Mouse (Mus musculus) CH12.LX (cell line): ENCODE measurements around the gene Hmgcll1. TPM values are rescaled to one million over a fixed set of nuclear protein-coding genes. Genes with fewer than 3 reads are reported as not detected.

Experiments used
- DNase-seq: peaks from one replicate; pipeline ENCODE4 v3.0.0-alpha.2; 2013; ENCODE audit errors: extremely low read depth
- H3K27ac ChIP-seq: 2 replicates; pipeline ENCODE4 v1.5.1; 2012; ENCODE audit warnings: low read depth, mild to moderate bottlenecking, control low read depth, moderate library complexity; ENCODE audit not compliant: insufficient read depth
- H3K27me3 ChIP-seq: replicated peaks from 2 replicates; pipeline ENCODE3; 2012; ENCODE audit warnings: inconsistent platforms
- H3K36me3 ChIP-seq, 2 experiments: replicated peaks in 1 of 2; 2 replicates each; pipeline versions ENCODE3 to v1.6.1; 2012; ENCODE audit warnings: inconsistent platforms in 1 of 2, low read length in 1 of 2, mild to moderate bottlenecking in 1 of 2, mixed read lengths in 1 of 2, moderate library complexity in 1 of 2; ENCODE audit not compliant: control insufficient read depth in 1 of 2, insufficient read depth in 1 of 2
- H3K4me1 ChIP-seq, 2 experiments: 2 replicates each; pipeline ENCODE4 v1.6.1; 2012; ENCODE audit warnings: inconsistent platforms in 1 of 2, moderate library complexity in 1 of 2; ENCODE audit not compliant: insufficient read depth in 2 of 2, control insufficient read depth in 1 of 2
- H3K4me2 ChIP-seq: 2 replicates; pipeline ENCODE4 v1.6.1; 2012; ENCODE audit warnings: low read depth, mild to moderate bottlenecking, control low read depth; ENCODE audit not compliant: poor library complexity, insufficient read depth, severe bottlenecking
- H3K4me3 ChIP-seq, 3 experiments: fragments of 150-350 bp in 1 of 3; sonication (generic) in 1 of 3; replicated peaks in 1 of 3; 2 replicates each; pipeline versions ENCODE3 to v1.5.1; 2011 to 2012; ENCODE audit warnings: low read depth in 2 of 3, low read length in 2 of 3, mild to moderate bottlenecking in 2 of 3, moderate library complexity in 2 of 3, control low read depth in 1 of 3, improper control_type of control experiment in 1 of 3, inconsistent platforms in 1 of 3, mixed read lengths in 1 of 3; ENCODE audit not compliant: poor library complexity in 1 of 3
- H3K79me2 ChIP-seq: replicated peaks from 2 replicates; pipeline ENCODE4 v1.6.1; 2012; ENCODE audit warnings: mild to moderate bottlenecking, moderate library complexity; ENCODE audit not compliant: control insufficient read depth, poor library complexity, insufficient read depth, severe bottlenecking; ENCODE audit errors: extremely low read depth
- H3K9ac ChIP-seq: 2 replicates; pipeline ENCODE4 v1.6.1; 2012; ENCODE audit warnings: low read depth, mild to moderate bottlenecking, control low read depth, moderate library complexity; ENCODE audit not compliant: insufficient read depth
- H3K9me3 ChIP-seq: replicated peaks from 2 replicates; pipeline ENCODE3; 2012; ENCODE audit warnings: low read length, inconsistent platforms, mixed read lengths
- CHD2 ChIP-seq: IDR thresholded peaks from 2 replicates; pipeline ENCODE4 v1.6.1; 2011; ENCODE audit warnings: low read length, improper control_type of control experiment
- CTCF ChIP-seq, 2 experiments: IDR thresholded peaks in 1 of 2; conservative IDR thresholded peaks in 1 of 2; 2 replicates each; pipeline ENCODE4 v1.5.1; 2011 to 2012; ENCODE audit warnings: low read depth in 2 of 2, low read length in 2 of 2, improper control_type of control experiment in 1 of 2, inconsistent platforms in 1 of 2, mild to moderate bottlenecking in 1 of 2, moderate library complexity in 1 of 2
- E2F4 ChIP-seq: IDR thresholded peaks from 2 replicates; pipeline ENCODE4 v1.6.1; 2011; ENCODE audit warnings: low read depth, low read length, improper control_type of control experiment; ENCODE audit not compliant: insufficient replicate concordance
- ETS1 ChIP-seq: conservative IDR thresholded peaks from 2 replicates; pipeline ENCODE4 v1.6.1; 2012; ENCODE audit warnings: low read depth, mild to moderate bottlenecking, inconsistent platforms, low read length, improper control_type of control experiment, moderate library complexity
- JUN ChIP-seq: IDR thresholded peaks from 2 replicates; pipeline ENCODE4 v1.6.1; 2011; ENCODE audit warnings: low read depth, mild to moderate bottlenecking, low read length, improper control_type of control experiment, moderate library complexity; ENCODE audit not compliant: insufficient read depth
- JUND ChIP-seq: conservative IDR thresholded peaks from 2 replicates; pipeline ENCODE4 v1.6.1; 2011; ENCODE audit warnings: low read depth, low read length, improper control_type of control experiment
- KAT2A ChIP-seq: IDR thresholded peaks from 2 replicates; pipeline ENCODE4 v1.6.1; 2012; ENCODE audit warnings: low read length, improper control_type of control experiment, inconsistent platforms; ENCODE audit not compliant: insufficient replicate concordance
- MXI1 ChIP-seq: IDR thresholded peaks from 2 replicates; pipeline ENCODE4 v1.6.1; 2011; ENCODE audit warnings: mild to moderate bottlenecking, low read depth, low read length, improper control_type of control experiment
- MYC ChIP-seq: IDR thresholded peaks from 2 replicates; pipeline ENCODE4 v1.6.1; 2011; ENCODE audit warnings: low read depth, mild to moderate bottlenecking, improper control_type of control experiment, low read length
- PAX5 ChIP-seq: IDR thresholded peaks from 2 replicates; pipeline ENCODE4 v1.6.1; 2012; ENCODE audit warnings: low read length, inconsistent platforms, mixed read lengths
- POLR2A ChIP-seq: IDR thresholded peaks from 2 replicates; pipeline ENCODE4 v1.6.1; 2011; ENCODE audit warnings: low read depth, mild to moderate bottlenecking, improper control_type of control experiment, low read length
- RAD21 ChIP-seq: IDR thresholded peaks from 2 replicates; pipeline ENCODE4 v1.6.1; 2011; ENCODE audit warnings: low read depth, mild to moderate bottlenecking, low read length, improper control_type of control experiment, moderate library complexity
- SMC3 ChIP-seq: IDR thresholded peaks from 2 replicates; pipeline ENCODE4 v1.6.1; 2011; ENCODE audit warnings: low read depth, low read length, improper control_type of control experiment
- TCF12 ChIP-seq: IDR thresholded peaks from 2 replicates; pipeline ENCODE4 v1.6.1; 2014; ENCODE audit warnings: low read depth, mild to moderate bottlenecking, inconsistent platforms, low read length, improper control_type of control experiment
- UBTF ChIP-seq: IDR thresholded peaks from 2 replicates; pipeline ENCODE4 v1.6.1; 2012; ENCODE audit warnings: low read depth, mild to moderate bottlenecking, inconsistent platforms, low read length, improper control_type of control experiment, moderate library complexity
- USF1 ChIP-seq: IDR thresholded peaks from 2 replicates; pipeline ENCODE4 v1.6.1; 2014; ENCODE audit warnings: low read depth, mild to moderate bottlenecking, inconsistent platforms, low read length, improper control_type of control experiment
- ZC3H11A ChIP-seq: IDR thresholded peaks from 2 replicates; pipeline ENCODE4 v1.6.1; 2012; ENCODE audit warnings: low read depth, mild to moderate bottlenecking, inconsistent platforms, low read length, improper control_type of control experiment
- ZKSCAN1 ChIP-seq: IDR thresholded peaks from 2 replicates; pipeline ENCODE4 v1.6.1; 2012; ENCODE audit warnings: low read depth, inconsistent platforms, low read length, improper control_type of control experiment, borderline replicate concordance
- ZMIZ1 ChIP-seq: IDR thresholded peaks from 2 replicates; pipeline ENCODE4 v1.6.1; 2012; ENCODE audit warnings: low read depth, mild to moderate bottlenecking, inconsistent platforms, low read length, improper control_type of control experiment
- ZNF384 ChIP-seq: IDR thresholded peaks from 2 replicates; pipeline ENCODE4 v1.6.1; 2012; ENCODE audit warnings: low read depth, low read length, improper control_type of control experiment, inconsistent platforms
- dilution Hi-C: fragments of 300-500 bp; cut with MboI; formaldehyde crosslinking; loops from 2 replicates; pipeline ENCODE4 v1.14.3; 2020; ENCODE audit warnings: low sequenced_read_pairs; ENCODE audit not compliant: extremely low pct_unique_long_range_greater_than_20kb, extremely low pct_ligation_motif_present
- in situ Hi-C: fragments of 300-500 bp; cut with MboI; formaldehyde crosslinking; loops from 3 replicates; pipeline ENCODE4 v1.14.3; 2019; ENCODE audit warnings: low sequenced_read_pairs, low pct_ligation_motif_present, low pct_unique_long_range_greater_than_20kb, mixed read lengths
- polyA plus RNA-seq: library from polyadenylated mRNA; unstranded; fragments of >175 nt; gene quantifications from 2 replicates; pipeline ENCODE4 v1.2.1, GENCODE M21; 2012; ENCODE audit warnings: low read depth; ENCODE audit not compliant: insufficient read length
- total RNA-seq, 2 experiments: library from RNA; depleted of rRNA; stranded (reverse); fragments of 300-350 nt in 1 of 2; fragments of >200 nt in 1 of 2; gene quantifications; 2 replicates each; pipeline ENCODE4 v1.2.3; 2012 to 2014

Gene Hmgcll1
- total and polyA plus RNA-seq, 3 experiments = 0.08 to 0.12 TPM; not detected in 1

DNA sequence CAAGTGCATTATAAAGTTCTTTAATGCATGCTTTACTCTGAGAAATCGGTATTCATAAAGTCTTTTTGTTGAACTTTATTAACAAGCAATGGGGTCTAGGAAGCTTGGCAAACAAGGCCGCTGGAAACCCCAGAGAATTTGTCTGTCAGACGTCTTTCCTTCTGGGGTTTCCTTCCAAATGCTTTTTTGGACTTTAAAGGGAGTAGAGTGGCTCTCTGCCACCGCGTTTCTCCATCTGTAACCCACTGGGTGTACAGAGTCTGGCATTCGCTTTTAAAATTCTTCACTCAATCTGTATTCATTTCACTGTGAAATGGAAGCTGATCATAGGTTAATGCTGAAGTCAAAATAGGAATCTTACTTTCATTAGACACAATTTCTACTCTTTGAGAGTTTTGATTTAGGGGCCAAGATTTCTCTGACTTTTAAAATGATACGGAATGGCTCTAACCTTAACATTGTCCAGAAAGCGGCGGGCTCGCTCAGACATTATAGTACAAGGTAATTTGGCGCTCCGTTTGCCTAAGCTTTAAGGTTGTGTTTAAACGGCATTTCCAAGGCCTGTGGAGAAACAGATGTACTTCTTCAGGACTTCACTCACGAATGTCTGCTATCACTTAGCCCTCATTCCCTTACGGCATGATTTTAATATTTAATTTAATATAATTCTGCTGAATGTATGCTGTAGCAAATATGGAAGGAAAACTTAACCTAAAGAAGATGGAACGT is 15.0 kb downstream of the Hmgcll1 start:
- H3K4me2 ChIP-seq = no peak overlapping the region
- H3K79me2 ChIP-seq = no peaks in the 10 kb centered on the region
- in situ Hi-C loops (no loop called here), dilution Hi-C loops (no loop called here)
- TF ChIP-seq JUND = no peak
- no peak for TF ChIP-seq ZKSCAN1
- TF ChIP-seq JUN = no peak
- TF ChIP-seq CTCF (conservative IDR thresholded peaks at IDR 0.05 in 1 of 2, IDR thresholded peaks at IDR 0.05 in 1 of 2; ENCODE audit: low read depth in 2 of 2, low read length in 2 of 2) = no peak
- TF ChIP-seq CHD2 = no peak
- TF ChIP-seq MYC = no peak
- no peak for TF ChIP-seq ETS1
- no peak for TF ChIP-seq PAX5
- TF ChIP-seq SMC3 = no peak
- no peak for TF ChIP-seq RAD21
- TF ChIP-seq USF1 = no peak
- no peak for TF ChIP-seq ZMIZ1
- peaks cover 0 to 6% of the 10 kb centered on the region in 2 experiments; a peak in 2 of 4 replicates for H3K4me1 ChIP-seq
- no peak overlapping the region for H3K4me3 ChIP-seq
- no peak overlapping the region for H3K27ac ChIP-seq
- no peaks in the 10 kb centered on the region for H3K36me3 ChIP-seq
- no peak for DNase-seq
- H3K9ac ChIP-seq = no peak overlapping the region
- no peaks in the 10 kb centered on the region for H3K9me3 ChIP-seq
- no peaks in the 10 kb centered on the region for H3K27me3 ChIP-seq

DNA sequence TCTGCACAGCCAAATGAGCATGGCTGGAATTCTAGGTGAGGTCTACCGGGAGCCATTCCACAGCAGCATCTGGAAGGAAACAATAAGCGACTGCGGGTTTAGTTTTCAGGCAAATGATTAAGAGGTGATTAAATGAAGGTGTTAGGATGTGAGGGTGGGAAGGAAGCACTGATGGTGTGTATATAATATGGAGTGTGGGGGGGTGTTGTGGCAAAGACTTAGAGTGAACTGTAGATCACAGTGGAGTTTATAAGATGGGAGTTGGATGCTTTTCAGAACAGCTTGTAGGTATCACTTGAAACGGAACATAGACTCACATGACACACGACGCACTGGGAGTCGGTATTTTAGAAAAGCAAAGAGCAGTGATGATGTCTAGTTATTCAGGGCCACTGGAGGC is 20.4 kb downstream of the Hmgcll1 start:
- Histone ChIP-seq H3K79me2 (no peaks in the 10 kb centered on the region), H3K4me3 (no peak overlapping the region), H3K27ac (no peak overlapping the region), H3K9ac (no peak overlapping the region), H3K9me3 (no peaks in the 10 kb centered on the region), H3K27me3 (no peaks in the 10 kb centered on the region), H3K36me3 (no peaks in the 10 kb centered on the region), H3K4me2 (no peak overlapping the region), H3K4me1 (no peaks in the 10 kb centered on the region)
- in situ Hi-C loops = no loop called here
- no peak for TF ChIP-seq RAD21
- no peak for TF ChIP-seq CTCF (conservative IDR thresholded peaks at IDR 0.05 in 1 of 2, IDR thresholded peaks at IDR 0.05 in 1 of 2; ENCODE audit: low read depth in 2 of 2, low read length in 2 of 2)
- no peak for TF ChIP-seq ZC3H11A
- no peak for TF ChIP-seq MXI1
- no peak for TF ChIP-seq UBTF
- TF ChIP-seq POLR2A = no peak
- TF ChIP-seq E2F4 = no peak
- no peak for TF ChIP-seq ZKSCAN1
- no peak for TF ChIP-seq JUN
- TF ChIP-seq ZNF384 = no peak
- TF ChIP-seq SMC3 = no peak
- no peak for TF ChIP-seq KAT2A
- no peak for TF ChIP-seq TCF12
- DNase-seq = no peak
- dilution Hi-C loops = no loop called here
